Mouse (Mus musculus) CD8-positive naive resting alpha-beta T cell, adult 57 days (primary cell): ENCODE measurements around the gene Txnrd2. TPM values are rescaled to one million over a fixed set of nuclear protein-coding genes. Genes with fewer than 3 reads are reported as not detected.

Experiments used
- total RNA-seq: library from RNA; stranded (reverse); gene quantifications from one replicate; pipeline ENCODE4 v1.2.4, GENCODE M21; 2023

Gene Txnrd2
- total RNA-seq: 12.6 TPM

GRCm38 (mm10) chr16:18426215-18426791, at the start of gene Txnrd2:
Txnrd2 (plus strand) TSS chr16:18426384.

GRCm38 (mm10) chr16:18426802-18427280, 657 bp downstream of the Txnrd2 start, which contains the start of gene Comt:
Comt (minus strand) TSS chr16:18426852.

GRCm38 (mm10) chr16:18498558-18498990, 72.4 kb downstream of the Txnrd2 start, which contains the start of the genes Gnb1l and Rtl10:
Gnb1l (plus strand) TSS chr16:18498713.
Rtl10 (plus strand) TSS chr16:18498901.

Other genes starting within 250 kb of the Txnrd2 start
- gene Ccdc188, start 208.5 kb upstream of the Txnrd2 start, total RNA-seq: not detected
- 36.7 TPM for gene Zdhhc8, start 191.2 kb upstream of the Txnrd2 start, total RNA-seq
- gene Trmt2a, start 177.7 kb upstream of the Txnrd2 start, total RNA-seq: 96.3 TPM
- gene Ranbp1, start 177.7 kb upstream of the Txnrd2 start, total RNA-seq: 101 TPM
- gene Gm49776, start 168.1 kb upstream of the Txnrd2 start, total RNA-seq: not detected
- 48.8 TPM for gene Dgcr8, start 137.1 kb upstream of the Txnrd2 start, total RNA-seq
- 47.6 TPM for gene Tango2, start 78.3 kb upstream of the Txnrd2 start, total RNA-seq
- gene Arvcf, start 78.2 kb upstream of the Txnrd2 start, total RNA-seq: 3.8 TPM
- 8.2 TPM for gene Comt, start 468 bp downstream of the Txnrd2 start, total RNA-seq
- 9.3 TPM for gene Gnb1l, start 72.3 kb downstream of the Txnrd2 start, total RNA-seq
- gene Rtl10, start 72.5 kb downstream of the Txnrd2 start, total RNA-seq: 7.4 TPM
- not detected for gene Tbx1, start 164.3 kb downstream of the Txnrd2 start, total RNA-seq
- 0.49 TPM for gene Gp1bb, start 196.0 kb downstream of the Txnrd2 start, total RNA-seq
- gene Gm49601, start 200.0 kb downstream of the Txnrd2 start, total RNA-seq: not detected
- not detected for gene Sept5, start 203.6 kb downstream of the Txnrd2 start, total RNA-seq